Mouse (Mus musculus) cortical plate, adult 2 months (tissue): ENCODE data around the gene Ralgapa2.

Experiments used
- CTCF ChIP-seq: fragments of 200-500 bp; IDR thresholded peaks from 2 replicates; pipeline ENCODE4 v1.5.1; 2011; ENCODE audit warnings: mild to moderate bottlenecking, control low read depth, low read length; ENCODE audit not compliant: insufficient read depth; ENCODE audit errors: extremely low read depth
- POLR2A ChIP-seq: fragments of 200-500 bp; IDR thresholded peaks from 2 replicates; pipeline ENCODE4 v1.6.1; 2011; ENCODE audit warnings: mild to moderate bottlenecking, low read length, control low read depth; ENCODE audit not compliant: insufficient read depth; ENCODE audit errors: extremely low read depth

DNA sequence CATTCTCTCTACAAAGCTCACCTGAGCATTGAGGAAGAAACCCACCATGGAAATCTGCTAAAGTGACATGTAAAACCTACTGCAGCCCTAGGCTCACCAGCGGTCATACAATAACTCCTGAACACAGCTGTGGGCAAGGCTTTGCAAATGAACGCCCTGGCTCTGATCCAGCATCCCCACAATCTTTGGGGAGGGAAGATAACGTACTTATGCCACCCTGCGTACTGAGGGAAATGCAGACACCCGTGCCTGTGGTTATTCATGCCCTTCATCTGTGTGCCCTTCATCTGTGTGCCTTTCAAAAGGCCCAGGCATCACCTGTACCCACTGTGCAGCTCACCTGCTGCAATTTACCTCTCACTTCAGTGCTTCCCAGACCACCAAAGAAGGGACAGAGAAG is 41.2 kb downstream of the Ralgapa2 start:
- TF ChIP-seq POLR2A (no peak), CTCF (no peak)
